Mouse (Mus musculus): ENCODE measurements around the gene Svs1.

The Svs1 gene

GRCm38 (mm10) chr6:49011191-49011590, 24.5 kb downstream of the Svs1 start:
- no peak for DNase-seq (ENCODE audit: low read depth, low spot score)

DNA sequence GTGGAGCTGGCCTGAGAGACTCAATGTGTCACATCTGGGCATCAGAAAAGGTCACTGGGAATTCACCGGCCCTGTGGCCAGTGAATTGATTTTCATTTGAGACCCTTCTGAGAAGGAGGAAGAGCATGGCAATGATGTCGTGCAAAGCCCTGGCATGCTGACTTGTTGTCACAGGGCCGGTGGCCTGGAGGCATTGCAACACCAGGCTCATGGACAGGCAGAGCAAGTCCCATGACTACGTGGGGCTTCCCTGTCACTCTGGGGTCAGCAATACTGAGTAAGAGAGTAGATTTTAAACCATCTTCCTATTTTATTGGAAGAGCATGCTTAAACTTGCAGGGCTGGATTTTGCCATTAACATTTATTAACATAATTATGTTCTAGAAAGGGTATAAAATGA, 26.4 kb downstream of the Svs1 start:
- no peak for DNase-seq (ENCODE audit: low read depth, low spot score)

- DNase-seq (ENCODE audit: low read depth, low spot score) = no peak
Measured at GRCm38 (mm10) chr6:49013458-49013857, 26.8 kb downstream of the Svs1 start.

- DNase-seq (ENCODE audit: low read depth, low spot score) = no peak
Measured at GRCm38 (mm10) chr6:49017150-49017549, 30.5 kb downstream of the Svs1 start.

GRCm38 (mm10) chr6:49019341-49019740, 32.7 kb downstream of the Svs1 start:
- no peak for DNase-seq (ENCODE audit: low read depth, low spot score)

DNA sequence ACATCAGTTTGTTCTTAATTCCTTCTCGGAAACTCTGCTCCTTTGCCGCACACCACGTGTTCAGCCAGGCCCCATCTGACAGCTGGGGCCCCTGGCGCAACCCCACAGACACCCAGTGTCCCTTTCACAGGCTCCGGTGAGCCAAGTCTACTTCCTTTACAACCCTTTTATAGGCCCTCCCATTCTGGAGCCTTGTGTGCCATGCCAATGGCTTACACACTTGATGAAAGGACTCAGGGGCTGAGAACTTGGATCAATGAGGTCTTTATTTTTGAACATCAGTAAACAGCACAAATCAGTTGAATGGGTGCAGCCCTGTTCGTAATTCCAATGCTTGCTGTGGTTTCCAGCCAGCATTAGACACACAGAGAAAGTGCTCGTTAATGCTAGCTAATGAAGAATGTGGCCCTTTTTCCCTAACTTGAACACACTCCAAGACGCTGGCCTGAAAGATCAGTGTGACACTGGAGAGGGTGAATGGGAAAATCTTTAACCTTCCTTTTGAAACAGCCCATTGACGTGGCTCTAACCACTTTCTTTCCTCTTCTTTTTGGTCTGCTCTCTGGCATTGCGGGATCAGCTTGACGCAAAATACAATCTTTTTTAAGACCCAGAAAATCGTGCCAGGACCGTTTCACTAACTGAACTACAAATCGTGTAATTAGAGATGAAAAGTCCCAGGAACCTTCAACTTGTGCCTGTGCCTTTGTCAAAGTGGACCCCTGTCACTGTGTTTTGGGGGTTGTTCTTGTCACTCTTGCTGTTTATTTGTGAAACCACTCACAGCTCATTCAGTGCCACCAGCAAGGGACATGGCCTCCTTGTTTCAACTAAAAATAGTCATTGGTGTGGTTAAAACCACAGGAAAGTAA, 34.7 kb downstream of the Svs1 start:
- no peak for DNase-seq (ENCODE audit: low read depth, low spot score)

GRCm38 (mm10) chr6:49022384-49022783, 35.7 kb downstream of the Svs1 start:
- no peak for DNase-seq (ENCODE audit: low read depth, low spot score)

GRCm38 (mm10) chr6:49023315-49023714, 36.7 kb downstream of the Svs1 start:
- no peak for DNase-seq (ENCODE audit: low read depth, low spot score)

- DNase-seq (ENCODE audit: low read depth, low spot score) = no peak
Measured at GRCm38 (mm10) chr6:49025290-49025689, 38.6 kb downstream of the Svs1 start.

GRCm38 (mm10) chr6:49026496-49026895, 39.8 kb downstream of the Svs1 start:
- DNase-seq (ENCODE audit: low read depth, low spot score) = no peak

DNA sequence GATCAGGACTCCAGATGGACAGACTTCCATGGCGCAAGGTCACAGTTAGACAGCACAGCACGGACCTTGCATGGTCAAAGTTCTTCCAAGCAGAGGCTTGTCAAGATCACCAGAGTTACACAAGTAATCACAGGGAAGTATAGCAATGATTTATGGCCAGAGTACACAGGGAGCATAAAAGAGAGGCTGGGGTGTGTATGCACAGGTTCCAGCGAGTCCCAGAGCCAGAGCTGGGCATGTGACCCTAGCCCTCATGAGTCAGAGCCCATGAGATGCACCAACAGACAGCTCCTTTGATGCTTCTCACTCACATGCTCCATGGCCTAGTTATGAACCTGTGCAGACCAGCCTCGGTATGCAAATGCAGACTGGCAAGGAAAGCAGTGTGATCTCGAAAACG, 41.4 kb downstream of the Svs1 start:
- no peak for DNase-seq (ENCODE audit: low read depth, low spot score)

GRCm38 (mm10) chr6:49028708-49029107, 42.0 kb downstream of the Svs1 start:
- no peak for DNase-seq (ENCODE audit: low read depth, low spot score)

DNA sequence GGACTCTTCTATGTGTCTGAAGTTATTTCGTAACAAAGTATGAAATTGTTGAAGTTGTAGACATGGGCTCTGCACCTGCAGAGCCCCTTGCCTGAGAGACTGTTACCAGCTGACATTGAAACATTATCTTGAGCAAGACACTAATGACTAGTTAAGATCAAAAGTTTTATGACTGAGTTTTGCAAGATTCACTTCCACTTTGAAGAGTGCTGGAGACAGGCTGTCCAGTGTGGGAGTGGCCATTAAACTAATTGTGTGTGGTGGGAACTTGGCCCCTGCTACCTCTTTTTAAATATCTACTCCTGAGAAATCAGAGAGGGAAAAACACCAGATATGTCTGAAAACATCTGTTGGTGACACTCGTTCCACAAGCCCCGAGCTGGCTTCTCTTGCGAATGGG, 44.6 kb downstream of the Svs1 start:
- DNase-seq (ENCODE audit: low read depth, low spot score) = no peak

GRCm38 (mm10) chr6:49032783-49033182, 46.1 kb downstream of the Svs1 start:
- DNase-seq (ENCODE audit: low read depth, low spot score) = no peak

- DNase-seq (ENCODE audit: low read depth, low spot score) = no peak
Measured at GRCm38 (mm10) chr6:49036275-49037267, 49.9 kb downstream of the Svs1 start, which contains the start of gene Gpnmb. Gene Gpnmb, plus strand, starts transcription at chr6:49036546.

- DNase-seq (ENCODE audit: low read depth, low spot score) = no peak
Measured at GRCm38 (mm10) chr6:49037268-49037662, 50.6 kb downstream of the Svs1 start.

- no peak for DNase-seq (ENCODE audit: low read depth, low spot score)
Measured at GRCm38 (mm10) chr6:49039470-49040180, 53.0 kb downstream of the Svs1 start.
